Mouse (Mus musculus) olfactory bulb, adult 2 months (tissue): ENCODE measurements around the gene Pik3r2.

ENCODE experiments used
- CTCF ChIP-seq: fragments of 200-500 bp; IDR thresholded peaks from 2 replicates; pipeline ENCODE4 v1.5.1; 2012; ENCODE audit warnings: low read depth, mild to moderate bottlenecking, low read length, moderate library complexity; ENCODE audit not compliant: insufficient read depth
- POLR2A ChIP-seq: fragments of 200-500 bp; IDR thresholded peaks from 2 replicates; pipeline ENCODE4 v1.6.1; 2012; ENCODE audit warnings: mild to moderate bottlenecking, low read depth, low read length, moderate library complexity; ENCODE audit not compliant: insufficient read depth

- TF ChIP-seq POLR2A (no peak), CTCF (no peak)
These were observed 2.7 kb downstream of the Pik3r2 start for GRCm38 (mm10) chr8:70773833-70774232.
